Mouse (Mus musculus): ENCODE data around the gene Pcmtd2. TPM values are rescaled to one million over a fixed set of nuclear protein-coding genes. Genes with fewer than 3 reads are reported as not detected.
"Not testable (repeated sequence)": the region's sequence is repeated elsewhere in the genome, so short reads cannot be mapped to it uniquely, and the experiment has no call there.

Gene Pcmtd2
- 10 to 100 TPM; 41.6 to 72.3 (median 48.5) TPM for total RNA-seq (2022)

- peak; percentile 96 for DNase-seq (ENCODE audit: low spot score)
Observed at GRCm38 (mm10) chr2:181837372-181838292, at the start of gene Pcmtd2. TSS of gene Pcmtd2 (plus strand) at chr2:181837854.

GRCm38 (mm10) chr2:181789396-181789795 lies 48.3 kb upstream of the Pcmtd2 start:
- DNase-seq (ENCODE audit: low spot score): no peak

GRCm38 (mm10) chr2:181793186-181793585 lies 44.5 kb upstream of the Pcmtd2 start:
- DNase-seq (ENCODE audit: low spot score): not testable (repeated sequence)

GRCm38 (mm10) chr2:181795641-181796130 lies 42.0 kb upstream of the Pcmtd2 start:
- no peak for DNase-seq (ENCODE audit: low spot score)

- DNase-seq (ENCODE audit: low spot score): no peak
Observed at GRCm38 (mm10) chr2:181797672-181798071, 40.0 kb upstream of the Pcmtd2 start.

- DNase-seq (ENCODE audit: low spot score): no peak
Observed at GRCm38 (mm10) chr2:181829032-181829650, 8.5 kb upstream of the Pcmtd2 start.

GRCm38 (mm10) chr2:181832745-181833144 lies 4.9 kb upstream of the Pcmtd2 start:
- no peak for DNase-seq (ENCODE audit: low spot score)

- peak; percentile 9 for DNase-seq (ENCODE audit: low spot score)
Observed at GRCm38 (mm10) chr2:181838293-181838680, 633 bp downstream of the Pcmtd2 start.

- DNase-seq (ENCODE audit: low spot score): no peak
Observed at GRCm38 (mm10) chr2:181845709-181846394, 8.2 kb downstream of the Pcmtd2 start.

- peak; percentile 95 for DNase-seq (ENCODE audit: low spot score)
Observed at GRCm38 (mm10) chr2:181863791-181864535, 26.3 kb downstream of the Pcmtd2 start, which contains the start of gene Polr3k. TSS of gene Polr3k (plus strand) at chr2:181864337.

- no peak for DNase-seq (ENCODE audit: low spot score)
Observed at GRCm38 (mm10) chr2:181864536-181864860, 26.8 kb downstream of the Pcmtd2 start.

GRCm38 (mm10) chr2:181866931-181867330 lies 29.3 kb downstream of the Pcmtd2 start:
- DNase-seq (ENCODE audit: low spot score): peak; percentile 72

- DNase-seq (ENCODE audit: low spot score): no peak
Observed at GRCm38 (mm10) chr2:181871039-181871438, 33.4 kb downstream of the Pcmtd2 start.

GRCm38 (mm10) chr2:181878903-181879302 lies 41.2 kb downstream of the Pcmtd2 start:
- no peak for DNase-seq (ENCODE audit: low spot score)

GRCm38 (mm10) chr2:181883022-181883749 lies 45.5 kb downstream of the Pcmtd2 start:
- no peak for DNase-seq (ENCODE audit: low spot score)

Other genes starting within 250 kb of the Pcmtd2 start
- 10 to 100 TPM; 34.3 to 42.6 (median 35.0) TPM for gene Prpf6, start 246.0 kb upstream of the Pcmtd2 start, total RNA-seq (2022)
- gene Zfp512b, start 245.1 kb upstream of the Pcmtd2 start, total RNA-seq (2022): 10 to 100 TPM; 11.0 to 18.7 (median 14.0) TPM
- gene Samd10, start 238.6 kb upstream of the Pcmtd2 start, total RNA-seq (2022): 1 to 10 TPM; 1.2 to 1.6 (median 1.5) TPM
- not detected for gene Gm29797, start 180.8 kb upstream of the Pcmtd2 start, total RNA-seq (2022)
- gene Sox18, start 166.2 kb upstream of the Pcmtd2 start, total RNA-seq (2022): 10 to 100 TPM; 21.4 to 53.8 (median 48.1) TPM
- 1 to 10 TPM; 5.3 to 8.0 (median 7.2) TPM for gene Tcea2, start 157.5 kb upstream of the Pcmtd2 start, total RNA-seq (2022)
- gene Rgs19, start 143.9 kb upstream of the Pcmtd2 start, total RNA-seq (2022): 1 to 10 TPM; 3.7 to 8.9 (median 4.9) TPM
- gene Lkaaear1, start 139.4 kb upstream of the Pcmtd2 start, total RNA-seq (2022): not detected
- gene Oprl1, start 122.8 kb upstream of the Pcmtd2 start, total RNA-seq (2022): under 1 TPM in 1 of 4 experiments, not detected in 3; 0.16 TPM
- not detected for gene Myt1, start 74.5 kb upstream of the Pcmtd2 start, total RNA-seq (2022)
- 10 to 100 TPM in 2 of 4 experiments, 1 to 10 TPM in 2; 9.1 to 11.4 (median 10.3) TPM for gene Polr3k, start 26.5 kb downstream of the Pcmtd2 start, total RNA-seq (2022)
- not detected for gene Gm14496, start 153.3 kb downstream of the Pcmtd2 start, total RNA-seq (2022)

All from heart, adult 8-10 months (tissue).